Mouse (Mus musculus) liver, embryonic 14.5 days (tissue): ENCODE results near the gene Zfp664.

Source experiments
- CTCF ChIP-seq: IDR thresholded peaks from 2 replicates; pipeline ENCODE4 v1.5.1; 2016; ENCODE audit warnings: antibody characterized with exemption, low read depth, control low read depth
- EP300 ChIP-seq: IDR thresholded peaks from 2 replicates; pipeline ENCODE4 v1.6.1; 2016; ENCODE audit warnings: antibody characterized with exemption, low read depth

GRCm38 (mm10) chr5:124862013-124862866 is at the start of gene Zfp664, which contains the start of gene Ccdc92:
- TF ChIP-seq CTCF, result 0 out of 2 replicates have a peak, but pooled peaks have one; percentile 8
- TF ChIP-seq EP300, result no peak
